Mouse (Mus musculus) c-Kit-positive CD71-negative TER-119-negative erythroid progenitor cells, embryonic 14.5 days (primary cell): ENCODE results near the gene Uba2.
"Not testable (repeated sequence)": the region's sequence is repeated elsewhere in the genome, so short reads cannot be mapped to it uniquely, and the experiment has no call there.

Source experiments
- DNase-seq: peaks from one replicate; pipeline ENCODE4 v3.0.0-alpha.2; 2013; ENCODE audit warnings: low read depth

Gene Uba2

DNA sequence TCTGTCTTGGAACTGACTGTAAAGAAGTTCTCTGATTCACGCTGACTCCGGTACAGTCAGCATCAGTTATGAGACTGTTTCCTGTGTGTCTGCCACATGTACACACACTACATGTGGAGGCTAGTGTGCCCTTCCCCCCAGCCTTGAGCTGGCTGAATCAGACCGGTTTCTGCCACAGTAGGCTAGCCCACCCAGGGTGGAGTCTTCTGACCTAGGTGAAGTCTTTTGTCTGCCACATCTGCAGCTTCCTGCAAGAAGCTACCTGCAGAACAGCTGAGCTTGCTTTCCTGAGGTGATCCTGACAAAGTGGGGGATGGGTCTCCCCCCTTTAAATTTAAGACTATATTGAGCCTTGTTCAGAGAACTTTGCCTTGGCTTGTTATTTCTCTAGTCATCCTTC lies at the start of gene Uba2:
Gene Uba2 (minus strand): TSS at position 146 of the 400 bp plus-strand sequence.
- DNase-seq = no peak

DNA sequence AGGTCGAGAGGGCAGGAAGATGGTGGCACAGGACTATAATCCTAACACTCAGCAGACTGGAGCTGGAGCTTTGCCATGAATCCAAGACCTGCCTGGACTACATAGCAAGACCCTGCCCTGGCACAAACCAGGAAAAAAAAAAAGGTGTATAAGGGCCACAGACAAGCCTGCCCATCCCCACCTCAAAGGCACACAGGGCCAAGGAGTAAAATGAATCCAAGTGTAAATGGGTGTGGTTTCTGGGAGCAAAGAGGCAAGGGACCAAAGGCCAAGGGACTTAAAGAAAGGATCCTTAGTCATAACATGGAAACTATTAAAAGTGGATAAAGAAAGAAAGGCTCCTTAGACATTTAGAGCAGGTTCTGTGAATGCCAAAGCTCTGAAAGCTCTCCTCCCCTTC lies 49.1 kb upstream of the Uba2 start:
- no peak for DNase-seq

DNA sequence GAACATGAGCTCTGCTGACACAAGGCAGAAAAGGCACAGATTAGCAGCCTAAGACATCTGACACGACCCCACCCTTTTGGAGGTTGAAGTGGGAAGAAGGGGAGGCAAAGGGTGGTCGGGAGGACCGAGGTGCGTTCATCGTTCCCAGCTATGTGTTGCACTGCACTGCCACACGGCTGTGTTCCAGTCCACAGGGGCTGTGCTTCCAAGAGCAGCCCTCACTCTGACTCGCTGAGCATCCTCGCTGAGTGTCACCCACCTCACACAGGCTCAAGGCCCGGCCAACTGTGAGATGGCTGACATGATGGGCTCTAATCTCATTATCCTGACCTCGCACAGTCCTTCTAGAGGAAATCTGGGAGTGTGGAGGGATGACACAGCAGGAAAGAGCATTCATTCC lies 47.1 kb upstream of the Uba2 start:
- DNase-seq = no peak

DNA sequence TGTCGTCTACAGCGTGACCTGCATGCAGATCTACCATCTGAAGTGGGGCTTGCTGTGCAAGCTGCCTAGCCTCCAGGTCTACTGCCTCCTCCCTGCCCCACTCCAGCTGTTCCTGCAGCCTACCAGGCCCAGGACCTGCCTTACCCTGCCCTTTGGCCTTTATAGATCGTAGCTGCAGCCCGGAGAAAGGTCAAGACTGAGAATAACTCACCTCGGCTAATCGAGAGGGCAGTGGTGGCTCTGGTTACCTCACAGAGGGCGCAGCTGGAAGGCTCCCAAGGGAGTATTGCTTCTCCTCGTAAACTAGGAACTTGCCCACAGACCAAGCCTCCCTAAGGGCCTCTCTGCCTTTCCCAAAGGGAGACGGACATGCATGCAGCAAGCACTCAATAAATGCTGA lies 46.1 kb upstream of the Uba2 start:
- no peak for DNase-seq

DNA sequence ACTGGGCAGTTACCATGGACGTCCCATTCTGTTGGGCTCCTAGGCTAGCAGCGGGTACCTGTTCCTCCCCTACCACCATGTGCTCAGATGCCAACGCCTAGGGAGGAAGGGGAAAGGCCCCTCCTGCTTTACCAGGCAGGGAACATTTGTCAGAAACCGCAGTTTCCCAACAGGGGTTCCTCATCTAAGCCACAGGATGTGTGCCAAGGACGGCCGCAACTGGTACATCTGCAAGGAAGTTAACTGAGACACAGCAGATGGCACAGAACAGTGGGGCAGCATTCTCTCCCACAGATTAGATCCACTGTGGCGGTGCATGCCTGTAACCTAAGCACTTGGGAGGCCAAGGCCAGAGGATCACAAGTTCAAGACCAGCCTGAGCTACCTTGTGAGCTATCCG lies 45.2 kb upstream of the Uba2 start:
- no peak for DNase-seq

DNA sequence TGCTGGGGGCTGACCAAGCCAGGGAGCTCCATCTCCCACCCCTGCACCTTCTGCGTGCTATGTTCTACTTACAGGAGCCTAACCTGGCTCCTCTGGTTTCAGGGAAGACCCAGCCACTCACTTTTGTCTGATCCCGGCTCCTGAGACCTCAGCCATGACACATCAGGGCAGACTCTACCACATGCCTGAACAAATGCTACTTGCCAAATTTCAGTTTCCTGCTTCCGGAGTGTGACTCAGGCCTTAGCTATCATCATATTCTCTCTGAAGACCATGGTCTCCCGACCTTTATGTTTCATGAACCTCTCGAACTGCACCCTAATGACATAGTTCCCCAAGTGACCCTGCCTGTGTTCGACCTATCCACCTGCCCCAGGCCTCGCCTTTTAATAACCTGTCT lies 43.9 kb upstream of the Uba2 start:
- no peak for DNase-seq

DNA sequence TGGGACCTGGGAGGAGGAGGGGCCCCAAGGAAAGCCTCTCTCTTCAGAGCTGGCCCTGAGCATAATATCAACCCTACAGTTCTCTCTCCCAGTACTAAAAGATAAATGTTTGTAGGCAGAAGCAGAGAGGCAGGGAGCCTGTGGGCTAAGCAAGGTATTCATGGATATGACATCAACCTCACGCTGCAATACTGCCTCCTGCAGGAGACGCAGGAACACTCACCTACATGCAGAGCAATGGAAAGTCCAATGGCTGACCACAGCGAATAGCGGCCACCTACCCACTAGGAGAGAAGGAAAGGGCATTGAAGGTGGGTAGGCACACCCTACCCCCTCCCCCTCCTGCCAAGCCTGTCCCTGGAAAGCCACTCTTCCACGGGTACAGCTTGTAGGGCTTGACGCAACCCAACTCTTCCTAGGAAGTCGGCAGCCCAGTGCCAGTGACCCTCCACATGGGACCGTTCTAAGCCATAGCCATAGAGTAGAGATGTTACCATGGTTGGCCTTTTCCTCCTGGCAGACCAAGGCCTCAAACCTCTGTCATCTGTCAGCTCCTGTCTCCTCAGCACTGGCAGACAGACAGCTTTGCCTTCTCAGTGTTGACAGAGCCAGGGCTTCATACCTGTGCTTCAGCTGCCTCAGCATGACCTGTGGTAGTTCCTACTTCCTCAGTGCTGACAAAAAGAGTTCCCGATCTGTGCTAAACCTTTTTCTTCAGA lies 38.8 kb upstream of the Uba2 start:
- DNase-seq = no peak

DNA sequence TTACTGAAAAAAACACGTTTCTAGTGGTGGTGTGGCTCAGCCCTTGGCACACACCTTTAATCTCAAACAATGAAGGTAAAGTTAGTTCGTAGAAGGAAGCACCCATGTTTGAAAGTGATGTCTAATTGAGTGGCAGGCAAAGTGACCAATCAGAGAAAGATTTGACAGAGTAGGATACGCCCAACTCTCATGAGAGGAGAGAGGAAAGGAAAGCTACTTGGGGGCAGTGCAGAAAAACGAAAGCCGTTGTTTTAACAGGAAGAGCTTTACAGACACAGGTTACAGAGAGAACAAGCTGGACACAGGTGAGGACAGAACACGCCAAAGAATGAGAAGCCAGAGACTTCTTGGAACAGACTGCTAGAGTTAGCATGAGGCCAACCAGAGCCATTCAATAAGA lies 36.9 kb upstream of the Uba2 start:
- DNase-seq = no peak

DNA sequence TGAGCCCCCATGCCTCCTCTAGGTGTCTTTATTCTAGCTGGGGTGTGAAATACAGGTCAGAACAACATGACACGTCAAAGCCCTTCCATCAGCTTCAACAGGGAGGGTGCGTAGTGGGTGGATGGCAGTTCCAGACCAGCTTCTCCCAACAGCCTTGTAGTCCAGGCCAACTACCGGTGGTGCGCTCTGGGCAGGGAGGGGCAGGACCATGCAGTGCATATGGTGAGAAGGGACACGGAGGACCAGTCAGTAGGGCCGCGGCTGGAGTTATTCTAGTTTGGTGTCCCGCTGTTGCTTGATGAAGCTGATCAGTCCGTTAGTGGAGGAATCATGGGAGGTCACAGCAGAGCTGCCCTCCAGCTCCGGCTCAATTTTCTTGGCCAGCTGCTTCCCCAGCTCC lies 32.7 kb upstream of the Uba2 start:
- not testable (repeated sequence) for DNase-seq

DNA sequence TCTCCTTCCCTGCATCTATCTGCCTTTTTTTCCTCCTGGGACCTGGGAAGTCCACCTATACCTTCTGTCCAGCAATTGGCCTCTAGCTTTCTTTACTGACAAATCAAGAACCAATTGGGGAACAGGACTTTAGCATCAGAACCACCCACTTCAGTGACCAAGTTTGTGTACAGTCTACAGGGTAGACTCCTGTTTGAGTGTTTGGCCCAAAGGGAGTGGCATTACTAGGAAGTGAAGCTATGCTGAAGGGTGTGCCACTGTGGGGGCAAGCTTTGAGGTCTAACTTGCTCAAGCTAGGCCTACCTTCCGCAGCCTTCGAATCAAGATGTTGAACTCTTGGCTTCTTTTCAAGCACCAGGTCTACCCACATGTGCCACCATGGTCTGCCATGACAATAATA lies 31.4 kb upstream of the Uba2 start:
- DNase-seq = no peak

DNA sequence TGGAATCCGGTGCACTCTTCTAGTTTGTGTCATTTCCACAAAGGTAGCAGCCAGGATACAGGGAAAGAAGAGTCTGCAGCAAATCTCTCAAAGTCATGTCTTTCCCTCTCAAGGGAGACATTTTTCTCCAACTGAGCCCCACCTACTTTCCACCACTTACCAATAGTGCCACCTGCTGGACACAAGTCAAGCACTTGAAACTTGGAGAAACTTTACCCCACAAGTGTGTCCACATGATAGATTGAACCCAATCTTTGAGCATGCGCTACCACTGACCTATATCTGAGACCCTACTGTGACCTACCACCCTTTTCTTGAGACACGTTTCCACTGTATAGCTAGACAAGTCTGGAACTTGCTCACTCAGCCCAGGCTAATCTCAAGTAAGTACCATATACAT lies 28.9 kb upstream of the Uba2 start:
- DNase-seq = peak; percentile 56

DNA sequence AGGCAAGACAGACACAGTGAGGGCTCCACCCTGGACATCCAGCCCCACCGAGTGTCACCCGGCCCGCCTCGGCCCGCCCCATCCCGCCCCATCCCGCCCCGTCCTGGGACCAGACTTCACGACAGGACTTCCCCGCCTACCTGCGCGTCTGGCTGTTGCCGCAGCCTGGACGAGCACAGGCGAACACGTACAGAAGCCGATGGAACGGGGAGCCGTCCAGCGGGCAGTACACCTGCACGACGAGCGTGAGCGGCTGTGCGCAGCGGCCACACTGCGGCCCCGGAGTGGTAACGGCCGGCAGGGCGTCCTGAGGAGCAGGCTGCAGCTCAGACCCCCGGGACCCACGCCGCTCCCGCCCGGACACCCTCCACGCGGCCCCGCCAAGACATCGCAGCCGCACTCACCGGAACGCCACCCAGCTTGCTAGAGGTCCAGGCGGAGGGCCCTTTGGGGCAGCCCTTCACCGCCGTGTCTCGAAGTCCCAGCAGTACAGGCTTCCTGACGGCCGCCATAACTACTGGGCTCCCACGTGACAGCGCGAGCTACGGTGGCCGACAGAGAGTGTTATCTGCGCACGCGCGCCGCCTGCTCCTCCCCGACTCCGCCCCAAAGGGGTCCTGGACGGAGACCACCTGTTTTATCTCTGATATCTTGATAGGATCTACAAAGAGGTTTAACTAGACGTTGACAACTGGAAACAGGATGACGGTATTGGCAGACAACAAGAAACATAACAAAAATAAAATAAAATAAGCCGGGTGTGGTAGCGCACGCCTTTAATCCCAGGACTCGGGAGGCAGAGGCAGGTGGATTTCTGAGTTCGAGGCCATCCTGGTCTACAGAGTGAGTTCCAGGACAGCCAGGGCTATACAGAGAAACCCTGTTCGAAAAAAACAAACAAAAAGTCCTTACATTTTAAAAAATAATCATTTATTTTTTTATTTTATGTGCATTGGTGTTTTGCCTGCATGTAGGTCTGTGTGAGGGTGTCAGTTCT lies 27.0 kb upstream of the Uba2 start, which contains the start of gene Pdcd2l:
Gene Pdcd2l (minus strand): TSS at position 530 of the 997 bp plus-strand sequence.
- peak; percentile 68 for DNase-seq

DNA sequence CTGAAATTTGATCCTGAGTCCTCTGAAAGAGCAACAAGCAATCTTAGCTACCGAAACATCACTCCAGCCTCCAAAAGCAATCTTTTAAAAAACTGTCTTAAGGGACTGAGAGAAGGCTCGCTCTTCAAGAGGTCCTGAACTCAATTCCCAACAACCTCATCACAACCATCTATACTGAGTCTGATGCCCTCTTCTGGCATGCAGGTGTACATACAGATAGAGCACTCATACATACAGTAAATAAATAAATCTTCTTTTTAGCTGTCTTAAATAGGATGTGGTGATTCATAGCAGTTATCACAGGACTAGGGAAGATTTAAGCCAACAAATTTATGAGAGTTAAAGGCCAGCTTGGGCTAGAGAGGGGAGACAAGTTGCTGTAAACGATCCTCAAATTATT lies 26.2 kb upstream of the Uba2 start:
- no peak for DNase-seq

DNA sequence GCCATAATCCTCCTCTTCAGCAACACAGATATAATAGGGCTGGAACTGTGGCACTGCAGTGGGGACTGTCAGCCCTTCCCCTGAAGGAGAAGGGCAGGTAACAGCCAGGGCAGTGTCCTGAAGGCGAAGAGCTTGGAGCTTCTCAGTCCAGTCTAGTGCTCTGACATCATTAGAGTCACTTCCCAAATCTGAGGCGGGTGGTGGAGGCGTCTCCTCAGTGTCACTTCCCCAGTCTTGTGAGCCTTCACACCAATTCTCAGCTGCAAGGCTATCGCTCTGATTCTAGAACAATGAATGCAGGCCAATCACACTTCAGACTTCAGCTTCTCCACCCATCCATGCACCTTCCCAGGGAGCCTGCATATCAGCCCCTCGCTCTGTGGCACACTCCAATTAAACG lies 23.4 kb upstream of the Uba2 start:
- no peak for DNase-seq

DNA sequence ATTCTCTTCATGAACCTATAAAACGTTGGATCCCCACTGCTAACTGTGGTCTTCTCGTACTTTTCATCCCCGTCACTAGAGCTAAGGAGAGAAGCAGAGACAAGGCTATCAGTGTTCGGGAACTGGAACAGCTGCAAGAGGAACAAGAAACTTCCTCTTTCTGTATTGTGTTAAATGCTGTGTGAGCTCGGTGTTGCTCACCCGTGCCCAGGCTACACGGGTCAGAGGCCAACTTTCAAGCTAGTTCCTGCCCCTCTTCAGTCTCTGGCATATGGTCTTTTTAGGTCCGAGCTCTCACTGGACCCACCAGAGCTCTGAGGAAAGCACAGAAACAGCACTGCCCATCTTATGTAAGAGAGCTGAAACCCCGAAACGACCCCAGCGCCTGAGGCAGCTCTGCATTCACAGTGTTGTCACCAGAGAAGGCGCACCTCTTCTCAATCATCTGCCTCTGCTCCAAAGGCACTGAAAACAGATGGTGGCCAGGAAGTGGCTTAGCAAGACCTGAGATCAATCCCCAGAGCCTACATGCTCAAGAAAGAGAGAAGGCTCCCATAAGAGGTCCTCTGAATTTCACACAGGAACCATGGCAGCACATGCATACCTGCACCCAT lies 20.1 kb upstream of the Uba2 start:
- no peak for DNase-seq

DNA sequence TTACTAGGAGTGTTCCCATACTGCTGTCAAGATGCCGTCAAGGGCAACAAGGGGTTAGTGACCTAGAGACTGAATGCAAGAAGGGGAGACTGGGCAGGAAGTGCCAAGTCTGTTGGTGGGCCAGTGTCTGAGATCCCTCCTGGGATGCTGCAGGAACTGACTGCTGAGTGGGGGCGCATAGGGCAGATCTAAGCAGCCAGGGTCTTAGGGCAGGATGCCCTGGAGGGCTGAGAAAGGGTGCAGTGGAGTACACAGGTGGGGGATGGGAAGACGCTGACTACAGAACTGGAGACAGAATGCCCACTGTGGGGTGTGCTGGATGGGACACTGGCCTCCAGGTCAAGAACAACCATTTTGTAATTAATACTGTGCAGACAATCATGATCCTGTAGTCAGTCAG lies 14.4 kb upstream of the Uba2 start:
- DNase-seq = no peak

DNA sequence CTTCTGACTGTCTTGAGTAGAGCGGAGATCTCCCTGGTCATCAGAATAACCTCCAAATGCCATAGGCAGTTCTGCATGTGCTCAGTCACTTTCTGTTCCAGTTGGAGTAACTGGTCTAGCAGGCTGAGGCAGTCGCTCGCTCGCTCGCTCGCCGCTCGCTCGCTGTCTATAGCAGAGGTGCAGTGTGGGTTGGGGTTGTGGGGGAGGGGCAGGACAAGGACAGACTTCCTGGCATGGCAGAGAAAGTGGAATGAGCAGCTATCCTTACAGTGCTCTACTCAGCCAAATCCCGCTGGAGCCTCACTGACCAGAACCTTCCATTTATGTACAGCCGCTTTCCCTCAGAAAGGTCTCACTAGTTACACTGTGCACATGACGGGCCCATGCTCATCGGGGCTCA lies 14.0 kb upstream of the Uba2 start:
- no peak for DNase-seq

DNA sequence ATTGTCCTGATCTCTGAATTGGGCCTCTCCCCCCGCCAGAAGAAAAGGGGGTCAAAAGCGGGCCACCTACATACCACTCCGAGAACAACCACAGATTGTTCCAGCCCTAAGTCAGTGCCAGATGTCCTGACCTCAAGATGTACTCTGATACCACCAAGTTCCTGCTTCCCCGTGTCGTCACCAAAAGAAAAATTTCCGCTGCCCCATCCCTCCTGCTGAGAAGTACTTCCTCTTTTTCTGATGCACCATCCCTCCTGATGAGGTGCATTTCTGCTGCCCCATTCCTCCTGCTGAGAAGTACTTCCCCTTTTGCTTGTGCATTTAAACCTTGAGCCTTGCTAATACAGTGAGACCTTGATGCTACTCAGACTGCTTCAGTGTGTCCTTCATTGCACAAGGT lies 6.8 kb upstream of the Uba2 start:
- not testable (repeated sequence) for DNase-seq

DNA sequence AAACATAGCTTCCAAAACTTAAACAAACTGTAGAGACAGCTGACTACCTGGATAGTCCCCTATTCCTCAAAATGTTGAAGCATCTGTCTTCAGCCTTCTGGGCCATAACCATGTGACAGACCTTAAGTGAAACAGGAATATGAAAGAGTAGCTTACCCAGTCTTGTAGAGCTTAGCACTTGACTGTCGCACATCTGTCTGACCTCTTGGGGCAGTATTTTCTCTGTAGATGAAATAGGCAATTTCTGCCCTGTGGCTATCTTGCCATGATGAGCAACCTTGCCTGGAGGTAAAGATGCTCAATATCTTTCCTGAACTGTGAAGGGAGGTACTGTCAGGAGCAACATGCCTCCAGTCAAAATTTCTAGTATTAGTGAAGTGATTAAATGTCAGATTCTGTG lies 2.9 kb upstream of the Uba2 start:
- no peak for DNase-seq

DNA sequence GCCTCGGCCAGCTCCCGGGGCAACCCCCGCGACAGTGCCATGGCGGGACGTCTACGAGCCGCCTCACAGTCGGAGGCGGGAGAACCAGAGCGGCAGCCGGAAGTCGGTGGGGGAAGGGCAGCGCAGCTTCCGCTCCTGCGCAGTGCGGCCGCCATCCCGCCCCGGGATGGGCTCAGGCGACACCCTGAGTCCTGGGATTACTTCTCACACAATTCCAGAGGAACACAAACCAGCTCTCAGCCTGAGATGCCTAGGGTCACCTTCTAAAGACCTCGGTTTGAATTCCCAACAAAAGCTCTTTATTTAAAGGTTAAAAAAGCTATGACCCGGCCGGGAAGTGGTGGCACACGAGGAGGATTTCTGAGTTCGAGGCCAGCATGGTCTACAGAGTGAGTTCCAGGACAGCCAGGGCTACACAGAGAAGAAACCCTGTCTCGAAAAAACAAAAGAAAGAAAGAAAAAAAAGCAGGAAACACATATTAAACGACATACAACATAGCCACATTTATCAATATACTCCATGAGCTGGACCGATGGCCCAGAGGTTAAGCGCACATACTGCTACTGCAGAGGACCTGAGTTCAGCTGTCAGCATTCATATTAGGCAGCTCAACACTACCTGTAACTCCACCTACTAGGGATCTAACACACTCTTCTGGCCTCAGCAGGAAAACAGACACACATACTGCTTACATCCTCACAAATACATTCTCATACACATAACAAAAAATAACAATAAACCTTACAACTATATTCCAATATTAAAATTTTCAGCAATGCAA lies 738 bp downstream of the Uba2 start:
- peak; percentile 60 for DNase-seq

DNA sequence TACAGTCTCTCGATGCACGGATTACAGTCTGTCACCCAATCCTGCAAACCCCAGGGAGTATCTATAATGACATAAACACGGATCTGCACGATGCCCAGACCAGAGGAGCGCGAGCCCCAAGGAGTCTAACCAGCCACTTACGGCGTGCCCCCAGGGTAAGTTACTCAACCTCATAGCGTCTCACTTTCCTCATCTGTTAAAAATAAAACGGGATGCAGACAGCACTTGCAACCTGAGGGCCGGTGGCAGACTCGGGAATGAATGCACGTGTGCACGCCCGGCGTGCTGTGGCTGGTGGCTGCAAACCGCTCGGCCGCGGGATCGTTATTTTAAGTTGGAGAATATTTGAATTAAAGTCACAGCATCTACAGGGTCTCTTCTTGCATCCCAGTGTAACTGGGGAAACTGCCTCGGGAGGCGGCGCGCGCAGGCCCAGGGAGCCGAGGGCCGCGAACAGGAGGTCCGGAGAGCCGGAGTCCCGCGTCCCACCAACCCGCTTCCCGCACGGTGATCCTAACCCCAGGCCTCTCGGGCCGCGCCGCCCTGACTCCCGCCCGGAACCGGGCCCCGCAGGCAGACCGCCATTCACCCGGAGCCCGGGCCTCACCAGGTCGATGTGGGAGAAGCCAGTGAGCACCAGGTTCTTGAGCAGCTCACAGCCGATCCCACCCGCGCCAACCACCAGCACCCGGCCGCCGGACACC lies 1.5 kb downstream of the Uba2 start:
- DNase-seq = no peak
